Mouse (Mus musculus) heart, embryonic 11.5 days (tissue): ENCODE results near the gene Lef1. TPM values are rescaled to one million over a fixed set of nuclear protein-coding genes. Genes with fewer than 3 reads are reported as not detected.

Experiments used
- ATAC-seq: fragments of 200-750 bp; cut with Nextera tagmentation; replicated peaks from 2 replicates; pipeline ENCODE4 v1.8.0; 2017; ENCODE audit warnings: moderate library complexity; ENCODE audit not compliant: insufficient number of reproducible peaks, low FRiP score, low TSS enrichment
- H3K27ac ChIP-seq: fragments of 300-500 bp; sonication (generic); 2 replicates; pipeline ENCODE4 v1.5.1; 2014; ENCODE audit warnings: mild to moderate bottlenecking, low read depth, low read length
- H3K27me3 ChIP-seq: fragments of 300-500 bp; sonication (generic); 2 replicates; pipeline ENCODE4 v1.6.1; 2014; ENCODE audit warnings: mild to moderate bottlenecking, low read length, mixed read lengths; ENCODE audit not compliant: control insufficient read depth, insufficient read depth
- H3K36me3 ChIP-seq: fragments of 300-500 bp; sonication (generic); 2 replicates; pipeline ENCODE4 v1.6.1; 2014; ENCODE audit warnings: mild to moderate bottlenecking, low read length, moderate library complexity, mixed read lengths; ENCODE audit not compliant: control insufficient read depth, insufficient read depth
- H3K4me1 ChIP-seq: fragments of 300-500 bp; sonication (generic); 2 replicates; pipeline ENCODE4 v1.6.1; 2014; ENCODE audit warnings: low read length; ENCODE audit not compliant: control insufficient read depth, insufficient read depth
- H3K4me2 ChIP-seq: fragments of 300-500 bp; sonication (generic); 2 replicates; pipeline ENCODE4 v1.6.1; 2014; ENCODE audit warnings: mild to moderate bottlenecking, moderate library complexity
- H3K4me3 ChIP-seq: fragments of 300-500 bp; sonication (generic); 2 replicates; pipeline ENCODE4 v1.5.1; 2014; ENCODE audit warnings: low read depth, low read length
- H3K9ac ChIP-seq: fragments of 300-500 bp; sonication (generic); 2 replicates; pipeline ENCODE4 v1.6.1; 2014; ENCODE audit warnings: mild to moderate bottlenecking, low read depth, low read length, moderate library complexity
- H3K9me3 ChIP-seq: fragments of 300-500 bp; sonication (generic); replicated peaks from 2 replicates; pipeline ENCODE4 v1.6.1; 2016; ENCODE audit warnings: low read length; ENCODE audit not compliant: control insufficient read depth
- WGBS: fragments of 180-500 bp; shearing (Covaris S2); extraction: QIAGEN DNeasy Blood & Tissue Kit; methylation state at CpG from one replicate; pipeline ENCODE4 v1.1.7; 2014; ENCODE audit not compliant: insufficient replicate concordance; 5-methylcytosine and 5-hydroxymethylcytosine counted together
- polyA plus RNA-seq: library from polyadenylated mRNA; unstranded; fragments of >200 nt; fragmentation: Nextera tagmentation; extraction: Ambion mirVana; gene quantifications from 2 replicates; pipeline ENCODE4 v1.2.1, GENCODE M21; 2014

Lef1 gene
- polyA plus RNA-seq, 1 experiment from 2014 or later, result 19.6 TPM

DNA sequence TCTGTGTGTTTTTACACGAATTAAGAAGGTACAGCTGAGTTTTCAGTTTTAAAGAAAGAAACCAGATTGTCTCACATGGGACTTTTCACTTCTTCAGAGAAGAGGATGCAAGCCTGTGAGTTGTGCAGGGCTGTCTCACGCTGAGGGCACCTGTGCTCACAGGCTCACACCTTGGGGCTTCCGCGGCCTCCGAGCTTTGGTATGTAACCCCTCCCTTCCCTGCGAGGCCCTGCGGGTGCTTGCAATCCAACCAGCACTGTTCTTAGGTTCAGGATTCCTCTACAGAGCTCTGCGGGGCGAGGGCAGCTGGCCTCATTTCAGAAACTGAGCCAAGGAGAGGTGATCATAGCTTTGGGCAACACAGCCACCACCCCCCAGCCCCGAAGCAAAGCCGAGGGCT is 46.1 kb downstream of the Lef1 start:
- ATAC-seq, result no peak
- H3K4me3 ChIP-seq, result no peak overlapping the region
- 34% methylated on average over 11 of the region's 11 CpGs for WGBS
- H3K9ac ChIP-seq, result no peak overlapping the region
- no peaks in the 10 kb centered on the region for H3K9me3 ChIP-seq
- no peak overlapping the region for H3K27ac ChIP-seq
- no peak overlapping the region; the same call in 1 of the 2 replicates for H3K4me2 ChIP-seq
- H3K4me1 ChIP-seq, result peaks cover 18% of the 10 kb centered on the region
- H3K27me3 ChIP-seq, result no peaks in the 10 kb centered on the region
- H3K36me3 ChIP-seq, result no peaks in the 10 kb centered on the region

DNA sequence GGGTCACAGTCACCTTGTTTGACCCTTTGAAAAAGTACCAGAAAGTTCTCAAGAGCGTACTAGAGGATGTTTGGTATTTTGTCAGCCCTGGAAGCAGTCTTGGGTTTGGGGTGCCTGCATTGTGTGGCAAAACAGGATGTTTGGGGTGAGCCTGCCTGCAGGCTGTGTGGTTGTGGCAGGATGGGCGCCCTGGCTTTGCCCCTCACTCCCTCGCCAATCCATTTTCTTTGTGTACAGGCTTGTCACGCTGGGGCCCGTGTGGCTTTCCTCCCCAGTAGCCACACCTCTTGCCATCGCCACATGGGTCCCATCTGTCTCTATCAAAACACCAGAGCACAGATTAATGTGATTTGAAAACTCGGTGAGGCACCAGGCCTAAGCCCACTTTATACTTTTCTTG is 47.2 kb downstream of the Lef1 start:
- Histone ChIP-seq H3K27ac (no peak overlapping the region), H3K27me3 (no peaks in the 10 kb centered on the region), H3K4me1 (peaks cover 18% of the 10 kb centered on the region), H3K4me2 (no peak overlapping the region), H3K36me3 (no peaks in the 10 kb centered on the region), H3K9me3 (no peaks in the 10 kb centered on the region), H3K4me3 (no peak overlapping the region), H3K9ac (no peak overlapping the region)
- no peak for ATAC-seq
- WGBS, result 55% methylated on average over 7 of the region's 7 CpGs

DNA sequence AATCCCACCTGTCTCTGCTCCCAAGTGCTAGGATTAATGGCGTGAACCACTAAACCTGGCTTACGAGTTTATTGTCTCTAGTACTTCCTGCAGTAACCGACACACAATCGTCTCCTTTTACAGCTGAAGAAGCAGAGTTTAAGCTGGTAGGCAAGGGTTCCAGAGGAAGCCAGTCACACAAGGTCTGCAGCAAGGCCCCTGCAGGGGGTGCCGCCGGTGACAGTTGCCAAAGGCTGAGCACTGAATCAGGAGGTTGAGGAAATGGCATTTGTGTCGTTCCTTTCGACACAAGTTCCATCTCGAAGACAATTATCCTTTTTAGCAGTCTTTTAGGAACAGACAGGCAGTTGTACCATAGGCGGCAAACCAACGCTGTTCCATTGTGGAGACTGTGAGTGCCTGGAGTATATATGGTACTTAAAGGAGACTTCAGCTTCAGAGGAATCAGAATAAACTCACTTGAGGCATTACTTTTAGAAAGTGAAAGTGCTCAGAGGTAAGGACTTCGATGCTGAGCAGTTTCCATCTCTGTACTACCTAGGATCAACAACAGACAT is 49.0 kb downstream of the Lef1 start:
- Histone ChIP-seq H3K9ac (no peak overlapping the region), H3K36me3 (no peaks in the 10 kb centered on the region), H3K4me1 (peaks cover 18% of the 10 kb centered on the region), H3K4me3 (no peak overlapping the region), H3K4me2 (no peak overlapping the region), H3K27ac (no peak overlapping the region), H3K27me3 (no peaks in the 10 kb centered on the region), H3K9me3 (no peaks in the 10 kb centered on the region)
- 53% methylated on average over 12 of the region's 12 CpGs for WGBS
- no peak for ATAC-seq

DNA sequence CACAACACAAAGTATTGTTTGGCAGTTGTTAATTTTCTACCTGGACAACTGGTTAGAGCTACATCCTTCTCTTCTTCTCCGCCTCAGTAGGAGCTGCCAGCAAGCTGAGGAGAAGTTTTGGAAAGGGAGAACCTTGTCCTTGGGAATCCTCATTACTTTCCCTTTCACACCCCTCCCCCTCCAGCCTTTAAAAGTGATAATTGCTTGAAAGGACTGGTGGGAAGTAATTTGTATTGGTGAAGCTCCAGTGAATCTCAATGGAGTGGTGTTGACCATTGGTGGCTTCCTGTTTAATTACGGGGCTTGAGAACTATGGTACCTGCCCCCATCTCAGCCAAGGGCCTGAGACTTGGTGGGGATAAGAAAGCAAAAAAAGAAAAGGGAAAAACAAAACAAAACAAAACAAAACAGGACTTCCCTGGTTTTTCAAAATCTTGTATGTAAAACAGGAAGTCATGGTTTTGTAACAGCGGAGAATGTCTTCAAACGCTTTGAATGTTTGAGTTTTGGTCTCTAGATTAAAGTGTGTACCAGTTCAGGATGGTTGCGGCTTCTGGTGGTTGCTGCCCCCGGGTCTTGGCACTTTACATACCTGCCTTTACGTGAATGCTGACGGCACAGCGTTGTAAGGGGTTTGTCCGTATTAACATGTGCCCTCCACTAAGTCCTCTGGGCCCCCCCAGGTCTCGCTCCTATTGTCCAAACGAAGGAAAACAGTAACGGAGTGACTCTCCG is 49.8 kb downstream of the Lef1 start:
- H3K27me3 ChIP-seq, result no peaks in the 10 kb centered on the region
- no peak overlapping the region for H3K9ac ChIP-seq
- H3K4me2 ChIP-seq, result no peak overlapping the region
- no peak overlapping the region for H3K4me3 ChIP-seq
- ATAC-seq, result no peak
- no peak overlapping the region for H3K27ac ChIP-seq
- H3K9me3 ChIP-seq, result no peaks in the 10 kb centered on the region
- 69% methylated on average over 14 of the region's 14 CpGs for WGBS
- no peaks in the 10 kb centered on the region for H3K36me3 ChIP-seq
- peaks cover 18% of the 10 kb centered on the region for H3K4me1 ChIP-seq

DNA sequence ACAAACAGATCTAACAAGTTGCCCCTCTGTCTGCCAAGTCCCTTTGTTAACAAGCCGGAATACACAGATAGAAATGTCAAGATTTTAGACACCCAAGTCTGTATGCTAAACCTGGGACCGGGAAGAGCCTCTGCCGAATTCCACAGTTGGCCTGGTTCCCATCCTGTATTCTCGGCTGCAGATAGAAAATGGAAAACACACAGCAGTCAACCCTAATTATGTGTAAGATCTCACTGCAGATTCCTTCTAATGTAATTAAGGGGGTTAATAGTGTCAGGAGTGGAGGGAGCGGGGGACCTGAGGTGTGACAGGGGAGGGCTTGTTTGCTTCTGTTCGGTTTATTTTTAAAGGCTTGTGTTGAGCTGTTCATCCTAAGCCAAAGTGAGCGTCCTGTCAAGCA is 50.6 kb downstream of the Lef1 start:
- peaks cover 13% of the 10 kb centered on the region for H3K4me1 ChIP-seq
- H3K4me3 ChIP-seq, result no peak overlapping the region
- no peak for ATAC-seq
- H3K27ac ChIP-seq, result no peak overlapping the region
- H3K9me3 ChIP-seq, result no peaks in the 10 kb centered on the region
- no peak overlapping the region for H3K9ac ChIP-seq
- H3K27me3 ChIP-seq, result no peaks in the 10 kb centered on the region
- no peaks in the 10 kb centered on the region for H3K36me3 ChIP-seq
- 67% methylated on average over 7 of the region's 7 CpGs for WGBS
- no peak overlapping the region for H3K4me2 ChIP-seq

DNA sequence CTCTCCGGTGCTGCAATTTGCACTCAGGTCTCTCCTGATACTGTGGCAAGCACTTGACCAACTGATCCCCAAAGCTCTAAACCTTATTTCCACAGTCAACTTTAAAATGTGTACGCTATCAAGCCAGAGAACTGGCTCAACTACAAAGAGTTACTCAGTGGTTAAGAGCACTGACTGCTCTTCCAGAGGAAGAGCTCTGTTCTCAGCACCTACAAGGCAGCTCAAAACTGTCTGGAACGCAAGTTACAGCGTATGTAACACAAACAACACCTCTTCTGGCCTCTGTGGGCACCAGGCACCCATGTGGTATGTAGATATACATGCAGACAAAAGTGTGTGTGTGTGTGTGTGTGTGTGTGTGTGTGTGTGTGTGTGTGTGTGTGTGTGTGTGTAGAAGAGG is 57.5 kb downstream of the Lef1 start:
- H3K9ac ChIP-seq, result no peak overlapping the region
- H3K4me2 ChIP-seq, result no peak overlapping the region
- no peak overlapping the region for H3K4me3 ChIP-seq
- H3K27ac ChIP-seq, result no peak overlapping the region
- no peaks in the 10 kb centered on the region for H3K9me3 ChIP-seq
- H3K36me3 ChIP-seq, result no peaks in the 10 kb centered on the region
- H3K27me3 ChIP-seq, result no peaks in the 10 kb centered on the region
- no peak for ATAC-seq
- H3K4me1 ChIP-seq, result peaks cover 3% of the 10 kb centered on the region; the same call in 1 of the 2 replicates
- WGBS, result 81% methylated on average over 4 of the region's 4 CpGs

DNA sequence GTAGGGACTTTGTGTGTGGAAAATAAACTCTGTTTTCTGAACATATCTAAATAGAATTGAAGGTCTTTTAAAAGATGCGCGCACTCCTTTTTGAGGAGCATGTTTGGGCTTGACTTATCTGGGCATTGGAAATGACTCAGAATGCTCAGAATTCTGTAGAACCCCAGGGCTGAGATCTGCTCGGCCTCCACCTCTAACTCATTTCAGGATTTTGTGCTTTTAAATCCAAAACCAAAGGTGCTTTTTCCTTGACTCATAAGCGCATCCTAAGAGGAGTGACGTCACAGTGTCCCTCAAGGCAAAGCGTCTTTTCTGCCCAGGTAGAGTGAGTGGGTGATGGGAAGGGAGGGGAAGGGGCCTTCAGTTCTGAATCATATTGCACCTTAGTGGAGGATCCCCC is 58.9 kb downstream of the Lef1 start:
- Histone ChIP-seq H3K27ac (no peak overlapping the region), H3K9me3 (no peaks in the 10 kb centered on the region), H3K27me3 (no peaks in the 10 kb centered on the region), H3K4me1 (peaks cover 3% of the 10 kb centered on the region; the same call in 1 of the 2 replicates), H3K36me3 (no peaks in the 10 kb centered on the region), H3K9ac (no peak overlapping the region), H3K4me2 (no peak overlapping the region), H3K4me3 (no peak overlapping the region)
- ATAC-seq, result no peak
- WGBS, result 90% methylated on average over 6 of the region's 6 CpGs

DNA sequence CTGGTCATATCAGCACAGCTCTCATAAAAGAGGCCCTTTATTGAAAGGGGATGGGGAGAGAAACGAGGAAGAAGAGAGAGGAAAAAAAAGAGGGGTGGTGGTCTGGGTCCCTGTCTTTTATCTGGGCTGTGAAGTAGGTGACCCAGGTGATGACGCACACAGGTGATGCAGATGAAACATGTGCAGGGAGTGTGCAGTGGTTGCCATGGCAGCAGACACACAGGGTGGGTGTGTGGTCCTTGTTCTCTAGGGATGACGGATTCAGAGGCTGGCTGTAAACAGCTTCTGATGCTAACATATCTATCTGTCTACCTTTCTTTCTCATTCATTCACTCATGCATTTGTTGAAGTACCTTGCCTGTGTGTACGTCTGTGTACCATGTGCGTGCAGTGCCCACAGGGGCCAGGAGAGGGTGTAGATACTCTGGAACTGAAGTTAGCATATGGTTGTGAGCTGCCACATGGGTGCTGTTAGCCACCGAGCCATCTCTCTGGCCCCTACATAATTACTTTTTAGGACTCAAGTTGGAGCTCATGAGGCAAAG is 59.9 kb downstream of the Lef1 start:
- 86% methylated on average over 6 of the region's 6 CpGs for WGBS

More for the DNA sequence above, 59.9 kb downstream of the Lef1 start:
- Histone ChIP-seq H3K27me3 (no peaks in the 10 kb centered on the region), H3K4me2 (no peak overlapping the region), H3K9ac (no peak overlapping the region), H3K36me3 (no peaks in the 10 kb centered on the region), H3K27ac (no peak overlapping the region), H3K4me3 (no peak overlapping the region), H3K4me1 (peaks cover 3% of the 10 kb centered on the region; the same call in 1 of the 2 replicates), H3K9me3 (no peaks in the 10 kb centered on the region)
- no peak for ATAC-seq
